Mouse (Mus musculus) kidney, postnatal 4 days (tissue): Measurements from ENCODE around the gene Coro1a.
A peak's percentile ranks its signal among the peaks of the same experiment; 100 is the strongest.
"Not testable (repeated sequence)": the region's sequence is repeated elsewhere in the genome, so short reads cannot be mapped to it uniquely, and the experiment has no call there.

Source experiments
- DNase-seq, 2 experiments: peaks; one replicate each; pipeline ENCODE4 v3.0.0; 2021; ENCODE audit warnings: mixed read lengths in 2 of 2

Gene Coro1a

DNA sequence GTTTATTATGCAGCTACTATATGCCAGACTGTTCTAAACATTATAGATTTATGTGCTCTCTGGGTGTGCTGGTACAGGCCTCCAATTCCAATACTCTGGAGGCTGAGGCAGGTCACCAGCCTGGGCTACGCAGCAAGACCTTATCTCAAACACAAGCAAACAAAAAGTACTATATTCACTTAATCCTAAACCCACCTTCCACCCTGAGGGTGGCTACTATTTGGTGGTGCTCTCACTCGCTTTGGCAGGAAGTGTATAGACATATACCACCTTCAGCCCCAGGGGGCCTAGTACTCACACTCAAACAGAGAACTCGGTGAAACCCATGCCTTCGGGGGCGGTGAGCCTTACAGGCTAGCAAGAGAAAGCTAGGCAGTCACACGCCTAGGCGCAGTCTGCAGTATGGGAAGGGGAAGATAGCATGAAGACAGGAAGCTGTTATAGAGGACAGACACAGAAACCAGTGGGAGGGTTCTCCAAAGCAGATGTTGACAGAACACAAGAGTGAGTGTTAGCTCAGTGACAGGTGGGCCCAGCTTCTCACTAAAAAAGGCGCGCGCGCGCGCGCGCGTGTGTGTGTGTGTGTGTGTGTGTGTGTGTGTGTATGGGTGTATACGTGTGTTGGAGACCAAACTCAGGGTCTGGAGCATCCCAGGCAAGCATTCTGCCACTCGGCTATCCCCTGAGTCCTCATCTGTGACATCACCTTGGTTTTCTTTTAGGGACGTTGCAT lies at the start of gene Coro1a:
Gene Coro1a (minus strand): TSS at position 346 of the 733 bp plus-strand sequence.
- DNase-seq, result no peak

DNA sequence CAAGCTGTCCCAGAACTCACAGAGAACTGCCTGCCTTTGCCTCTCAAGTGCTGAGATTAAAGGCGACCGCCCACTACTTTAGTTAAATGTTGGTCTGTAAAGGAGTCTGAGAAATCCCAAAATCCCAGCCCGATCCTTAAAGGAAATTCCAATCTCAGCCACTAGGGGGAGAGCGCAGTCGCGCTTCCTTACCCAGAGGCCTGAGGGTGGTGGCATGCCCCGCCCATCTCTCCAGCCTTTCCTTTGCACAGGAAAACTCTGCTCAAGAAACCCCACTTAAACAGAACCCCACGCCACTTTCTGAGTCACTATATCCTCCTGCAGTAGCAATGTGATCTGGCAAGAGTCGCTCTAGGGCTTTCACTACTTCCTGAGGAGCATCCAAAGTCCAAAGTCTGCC lies 47.3 kb upstream of the Coro1a start:
- peak; percentile 83 to 91 for DNase-seq

DNA sequence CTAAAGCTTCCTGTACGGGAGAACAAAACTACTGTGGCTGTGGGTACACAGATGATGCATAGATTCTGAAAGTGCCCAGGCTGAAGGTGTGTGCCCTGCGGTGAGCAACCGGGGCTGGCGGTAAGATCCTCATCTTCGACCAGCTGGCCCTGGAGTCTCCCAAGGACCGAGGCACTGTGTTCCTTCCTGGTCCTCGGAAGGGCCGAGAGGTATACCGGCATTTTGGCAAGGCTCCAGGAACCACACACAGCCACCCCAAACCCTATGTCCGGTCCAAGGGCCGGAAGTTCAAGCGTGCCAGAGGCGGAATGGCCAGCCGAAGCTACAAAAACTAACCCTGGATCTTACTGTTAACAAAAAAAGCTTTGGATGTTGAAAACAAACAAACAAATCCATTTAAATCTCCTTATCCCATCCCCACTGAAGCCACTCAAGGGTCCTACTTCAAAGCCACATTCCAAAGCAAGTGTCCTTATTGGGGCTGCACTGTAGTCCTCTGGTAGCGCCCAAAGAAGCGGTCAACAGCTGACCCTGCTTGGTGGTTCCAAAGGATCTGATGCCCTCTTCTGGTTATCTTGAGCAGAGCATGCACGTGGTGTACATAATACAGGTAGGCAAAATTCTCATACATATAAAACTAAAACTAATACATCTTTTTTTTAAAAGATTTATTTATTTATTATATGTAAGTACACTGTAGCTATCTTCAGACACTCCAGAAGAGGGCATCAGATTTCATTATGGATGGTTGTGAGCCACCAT lies 42.2 kb upstream of the Coro1a start:
- DNase-seq, result no peak

DNA sequence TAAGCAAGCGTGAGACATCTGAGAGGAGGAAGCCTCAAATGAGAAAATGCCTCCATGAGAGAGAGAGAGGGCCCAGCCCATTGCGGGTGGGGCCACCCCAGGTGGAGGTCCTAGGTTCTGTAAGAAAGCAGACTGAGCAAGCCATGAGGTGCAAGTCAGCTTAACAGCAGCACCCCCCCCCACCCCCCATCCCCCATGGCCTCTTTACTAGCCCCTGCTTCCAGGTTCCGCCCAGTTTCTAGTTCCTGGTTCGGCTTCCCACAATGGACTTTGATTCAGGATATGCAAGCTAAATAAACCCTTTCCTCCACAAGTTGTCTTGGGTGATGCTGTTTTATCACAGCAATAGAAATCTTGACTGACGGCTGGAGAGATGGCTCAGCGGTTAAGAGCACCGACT lies 41.2 kb upstream of the Coro1a start:
- DNase-seq, result no peak

DNA sequence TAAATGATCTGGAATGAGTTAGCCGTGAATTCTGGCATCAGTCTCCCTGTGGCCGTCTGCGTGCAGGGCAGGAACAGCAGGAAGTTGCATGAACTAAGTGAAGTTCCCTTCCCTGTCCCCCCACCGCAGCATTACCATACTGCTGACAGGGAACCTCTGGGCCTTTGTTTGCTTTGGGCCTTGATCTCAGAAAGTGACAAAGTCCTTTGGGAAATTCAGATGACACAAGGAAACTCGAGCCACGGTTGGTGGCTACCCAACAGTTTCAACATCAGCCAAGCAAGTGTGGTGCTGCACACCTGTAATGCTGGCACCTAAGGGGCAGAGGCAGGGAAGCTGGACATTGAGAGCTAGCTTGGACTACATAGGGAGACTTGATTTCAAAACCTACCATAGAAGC lies 39.2 kb upstream of the Coro1a start:
- peak in 1 of 2 experiments; percentile 18 for DNase-seq

DNA sequence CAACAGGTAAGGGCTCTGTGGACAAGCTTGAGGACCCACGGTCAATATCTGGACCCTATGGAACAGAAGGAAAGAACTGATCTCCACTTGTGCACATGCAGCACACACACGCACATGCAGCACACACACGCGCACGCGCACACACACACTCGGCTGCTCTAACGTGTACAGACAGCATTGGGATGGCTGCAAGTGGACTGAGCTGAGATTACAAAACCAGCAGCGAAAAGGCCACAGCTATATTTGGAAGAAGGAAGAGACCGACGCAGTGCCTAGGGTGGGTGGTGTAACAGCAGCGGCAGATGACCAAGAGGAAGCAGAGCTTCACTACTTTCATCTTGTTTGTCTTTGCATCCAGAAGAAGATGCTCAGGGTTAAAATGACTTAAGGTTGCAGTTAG lies 38.5 kb upstream of the Coro1a start:
- DNase-seq, result no peak

DNA sequence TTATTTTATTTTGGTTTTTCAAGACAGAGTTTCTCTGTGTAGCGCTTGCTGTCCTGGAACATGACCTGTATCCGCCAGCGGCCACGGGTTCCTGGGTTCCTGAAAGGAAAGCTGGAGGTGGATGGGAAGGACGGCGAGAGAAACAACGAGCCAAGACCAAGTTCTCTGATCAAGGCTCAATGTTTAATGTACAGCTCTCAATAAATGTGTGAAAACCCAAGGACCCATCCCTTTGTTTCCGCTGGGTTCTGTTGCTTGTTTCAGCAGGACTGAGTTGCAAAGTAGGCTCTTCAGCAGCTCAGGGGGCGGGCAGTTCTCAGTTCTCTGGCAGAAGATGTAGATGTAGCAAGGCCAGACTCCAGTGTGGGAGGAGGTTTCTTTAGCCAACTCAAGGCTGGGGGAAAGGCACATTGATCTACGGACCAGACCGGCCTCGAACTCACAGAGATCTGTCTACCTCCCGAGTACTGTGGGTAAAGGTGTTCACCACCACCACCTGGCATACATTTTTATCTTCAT lies 34.4 kb upstream of the Coro1a start:
- DNase-seq, result no peak

DNA sequence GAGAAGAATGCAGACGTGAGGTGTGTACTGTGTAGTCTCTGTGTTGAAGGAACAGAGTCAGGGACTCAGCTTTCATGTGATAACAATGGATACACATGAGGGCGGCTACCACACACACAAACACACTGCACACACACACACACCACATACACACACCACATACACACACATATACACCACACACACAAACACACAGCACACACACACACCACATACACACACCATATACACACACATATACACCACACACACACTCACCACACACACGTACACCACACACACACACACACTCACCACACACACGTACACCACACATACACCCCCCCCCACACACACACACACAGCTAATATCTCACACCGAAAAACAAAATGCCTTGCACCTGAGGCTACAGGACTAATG lies 33.9 kb upstream of the Coro1a start:
- DNase-seq, result no peak

DNA sequence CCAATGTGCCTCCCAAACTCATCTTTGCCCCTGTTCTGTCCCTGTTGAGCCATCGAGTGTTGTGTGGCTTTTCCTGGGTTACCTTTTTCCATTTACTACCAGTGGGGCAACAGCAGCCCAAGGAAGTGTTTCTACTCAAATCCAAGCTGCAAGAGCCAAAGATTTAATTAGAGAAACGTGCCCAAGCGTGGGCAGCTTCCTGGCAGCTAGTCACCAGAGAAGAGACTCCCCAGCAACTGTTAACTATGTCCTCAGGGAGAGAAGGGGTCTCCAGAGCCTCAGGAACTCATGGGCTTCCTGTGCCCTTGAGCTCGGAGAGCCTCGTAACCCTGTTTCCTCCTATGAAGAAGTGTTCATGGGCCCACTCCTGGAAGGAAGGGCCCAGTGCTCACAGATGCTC lies 33.4 kb upstream of the Coro1a start:
- DNase-seq, result no peak

DNA sequence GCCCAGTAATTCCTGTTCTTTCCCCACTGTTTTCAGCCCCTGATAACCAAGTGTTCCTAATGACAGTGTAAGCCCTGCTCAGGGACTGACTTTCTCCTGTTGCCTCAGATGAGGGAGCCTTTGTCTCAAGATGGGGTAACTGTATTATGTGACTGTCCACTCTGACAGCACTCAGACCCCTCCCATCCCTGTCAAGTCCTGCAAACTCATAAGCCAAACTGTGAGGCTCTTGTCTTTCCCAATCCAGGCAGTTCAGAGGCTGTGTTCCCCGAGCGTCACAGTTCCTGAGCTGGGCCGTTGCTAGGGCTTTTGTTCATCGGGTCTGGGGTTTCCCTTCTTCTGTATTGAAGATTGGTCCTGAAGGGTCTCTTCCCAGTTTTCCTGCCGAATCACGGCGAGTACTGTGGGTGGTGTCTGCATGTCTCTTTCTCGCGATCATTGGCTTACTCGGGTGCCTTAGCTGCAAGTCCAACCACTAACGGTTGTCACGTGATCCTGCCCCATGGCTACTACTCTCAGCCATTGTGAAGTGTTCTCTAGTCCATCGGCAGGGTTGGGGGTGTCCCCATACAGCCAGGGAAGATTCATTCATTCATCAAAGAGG lies 32.6 kb upstream of the Coro1a start:
- no peak for DNase-seq

DNA sequence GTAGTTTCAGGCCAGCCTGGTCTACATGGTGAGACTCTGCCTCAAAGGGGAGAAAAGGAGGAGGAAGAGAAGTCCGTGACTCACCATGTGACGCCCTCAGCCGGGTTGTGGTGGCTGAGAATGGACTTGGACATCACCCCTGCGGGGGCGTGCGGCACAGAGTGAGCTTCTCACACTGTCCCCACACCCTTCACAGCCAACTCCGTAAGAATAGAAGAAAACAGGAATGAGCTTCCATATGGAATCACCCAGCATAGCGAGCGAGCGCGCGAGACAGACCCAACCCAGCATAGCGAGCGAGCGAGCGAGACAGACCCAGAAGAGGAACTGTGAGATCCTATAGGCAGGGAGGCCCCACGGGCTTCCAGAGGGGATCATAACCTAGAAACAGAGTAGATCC lies 32.0 kb upstream of the Coro1a start:
- no peak for DNase-seq

DNA sequence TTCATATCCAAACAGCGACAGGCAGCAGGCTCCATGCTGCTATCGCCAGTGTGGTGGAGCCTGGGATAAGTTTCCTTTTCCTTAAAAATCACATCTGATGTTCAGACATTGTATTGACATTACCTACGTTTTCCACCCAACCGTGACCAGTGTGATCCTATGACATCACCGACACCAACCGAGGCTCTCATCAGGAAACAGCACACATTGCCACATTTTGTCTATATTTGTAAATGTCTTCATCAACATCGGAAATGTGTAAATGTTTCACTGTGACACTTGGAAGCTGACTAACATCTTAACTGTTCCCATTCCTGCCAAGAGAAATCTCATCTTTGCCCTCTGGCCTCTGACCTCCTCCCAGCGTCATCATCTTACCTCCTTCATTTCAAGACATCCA lies 28.5 kb upstream of the Coro1a start:
- DNase-seq, result no peak

DNA sequence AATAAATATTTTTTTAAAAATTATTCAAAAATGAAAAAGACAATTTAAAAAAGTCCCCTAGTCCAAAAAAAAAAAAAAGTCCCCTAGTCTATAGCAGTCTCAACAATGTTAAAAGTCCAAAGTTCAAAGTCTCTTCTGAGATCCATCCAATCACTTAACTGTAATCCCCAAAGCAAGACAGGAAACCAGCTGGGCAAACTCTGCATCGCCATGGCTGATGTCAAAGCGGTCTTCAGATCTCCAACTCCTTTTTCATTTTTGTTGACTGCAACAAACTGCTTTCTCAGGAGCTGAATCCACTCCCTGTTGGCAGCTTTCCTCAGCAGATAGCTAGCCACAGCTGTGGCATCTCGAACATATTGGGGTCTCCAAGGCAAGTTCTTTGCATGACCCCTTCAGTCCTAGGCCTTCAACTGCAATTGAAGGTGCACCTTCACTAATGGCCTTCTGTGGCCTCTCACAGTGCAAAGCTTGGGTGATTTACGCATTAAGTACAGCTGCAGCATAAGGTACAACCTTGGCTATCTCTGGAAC lies 22.7 kb upstream of the Coro1a start:
- DNase-seq, result not testable (repeated sequence)

DNA sequence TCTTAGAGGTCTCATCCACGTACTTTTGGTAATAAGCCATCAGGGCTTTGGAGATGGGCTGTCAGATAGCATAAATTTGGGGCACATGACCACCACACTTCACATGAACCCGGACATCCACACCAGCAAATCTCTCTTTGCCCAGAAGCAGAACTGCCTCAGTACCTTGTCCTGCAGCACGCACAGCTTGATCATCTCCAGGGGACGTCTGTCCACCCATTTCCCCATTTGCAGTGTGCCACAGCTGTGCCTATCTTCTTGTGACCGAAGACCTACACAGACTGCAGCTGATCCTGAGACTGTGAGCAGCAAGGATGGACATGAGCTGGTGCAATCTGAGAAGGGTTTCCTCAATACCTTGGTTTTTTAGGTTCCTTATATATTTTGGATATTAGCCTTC lies 18.1 kb upstream of the Coro1a start:
- no peak for DNase-seq

DNA sequence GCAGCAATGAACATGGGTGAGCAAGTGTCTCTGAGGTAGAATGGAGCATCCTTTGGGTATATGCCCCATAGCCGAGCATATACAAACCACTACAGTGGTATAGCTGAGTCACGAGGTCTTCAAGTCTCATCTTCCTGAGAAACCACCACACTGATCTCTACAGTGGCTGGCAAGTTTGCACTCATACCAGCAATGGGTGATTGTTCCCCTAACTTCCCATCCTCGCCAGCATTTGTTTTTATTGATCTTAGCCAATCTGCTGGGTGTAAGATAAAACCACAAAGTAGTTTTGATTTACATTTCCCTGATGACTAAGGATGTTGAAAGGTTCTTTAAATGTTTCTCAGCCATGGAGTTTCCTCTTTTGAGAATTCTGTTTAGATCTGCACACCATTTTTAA lies 17.5 kb upstream of the Coro1a start:
- DNase-seq, result no peak

DNA sequence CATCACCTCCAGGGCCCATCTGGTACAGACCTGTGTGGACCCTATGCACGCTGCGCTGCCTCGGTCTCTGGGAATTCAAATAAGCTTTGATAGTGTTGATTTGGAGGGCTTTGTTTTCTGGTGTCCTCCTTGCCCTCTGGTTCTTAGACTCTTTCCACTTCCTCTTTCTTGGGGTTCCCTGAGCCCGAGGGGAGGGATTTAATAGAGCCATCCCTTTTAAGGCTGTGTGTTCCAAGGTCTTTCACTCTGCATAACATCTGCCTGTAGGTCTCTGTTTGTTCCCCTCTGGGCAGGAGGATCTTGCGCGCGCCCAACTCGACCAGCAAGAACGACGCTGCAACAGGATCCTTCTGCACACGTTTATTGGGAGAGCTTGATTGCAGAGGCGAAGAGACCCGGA lies 14.0 kb upstream of the Coro1a start:
- DNase-seq, result no peak

DNA sequence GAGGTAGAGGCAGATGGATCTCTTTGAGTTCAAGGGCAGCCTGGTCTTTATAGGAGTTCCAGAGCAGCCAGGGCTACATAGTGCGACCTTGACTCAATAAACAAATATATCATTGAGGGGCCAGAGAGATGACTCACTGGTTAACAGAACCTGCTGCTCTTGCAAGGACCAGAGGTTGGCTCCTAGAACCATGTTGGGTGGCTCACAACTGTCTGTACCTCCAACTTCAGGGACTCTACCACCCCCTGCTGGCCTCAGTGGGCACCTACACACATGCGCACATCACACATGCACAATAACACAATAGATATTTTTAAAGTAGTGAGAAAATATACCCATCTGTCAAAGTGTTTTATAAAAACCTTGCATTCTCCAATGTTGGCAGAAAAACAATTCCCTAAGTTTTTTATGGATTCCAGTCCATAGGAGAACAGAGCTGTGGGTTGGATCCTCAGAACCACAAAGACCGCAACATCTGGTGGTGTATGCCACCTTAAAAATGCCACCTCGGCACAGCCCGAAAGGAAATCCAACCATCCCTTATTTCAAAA lies 11.3 kb upstream of the Coro1a start:
- no peak for DNase-seq

DNA sequence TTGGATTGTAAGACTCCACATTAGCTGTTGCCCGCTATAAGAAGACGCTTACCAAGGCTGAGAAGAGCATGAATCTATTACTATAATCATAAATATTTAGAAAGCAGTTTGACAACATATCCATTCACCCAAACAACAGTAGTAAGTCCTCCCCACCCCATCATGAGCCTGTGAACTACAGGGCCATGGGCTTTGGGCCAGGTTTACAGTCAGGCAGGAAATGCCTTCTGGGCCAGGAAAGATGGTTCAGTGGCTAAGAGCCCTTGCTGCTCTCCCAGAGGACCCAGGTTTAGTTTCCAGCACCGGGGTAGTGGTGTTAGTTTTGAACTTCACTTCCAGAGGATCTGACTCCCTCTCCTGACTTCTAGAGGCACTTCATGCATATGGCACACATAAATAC lies 10.0 kb upstream of the Coro1a start:
- DNase-seq, result no peak

DNA sequence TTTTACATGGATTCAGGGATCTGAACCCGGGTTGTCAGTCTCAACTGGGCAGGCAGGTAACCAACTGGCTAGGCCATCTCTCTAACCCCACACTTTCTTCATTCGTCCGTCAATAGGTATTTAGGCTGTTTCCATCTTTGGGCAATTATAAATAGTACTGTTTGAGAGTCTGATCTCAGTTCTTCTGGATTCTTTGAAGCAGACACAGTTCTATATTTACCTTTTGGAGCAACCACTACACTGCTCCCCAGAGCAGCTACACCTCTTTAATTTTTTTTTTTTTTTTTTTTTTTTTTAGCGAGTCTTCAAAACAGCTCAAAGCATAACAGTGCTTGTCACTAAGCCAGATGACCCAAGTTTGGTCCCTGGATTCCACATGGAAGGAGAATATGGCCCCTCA lies 8.1 kb upstream of the Coro1a start:
- no peak for DNase-seq

DNA sequence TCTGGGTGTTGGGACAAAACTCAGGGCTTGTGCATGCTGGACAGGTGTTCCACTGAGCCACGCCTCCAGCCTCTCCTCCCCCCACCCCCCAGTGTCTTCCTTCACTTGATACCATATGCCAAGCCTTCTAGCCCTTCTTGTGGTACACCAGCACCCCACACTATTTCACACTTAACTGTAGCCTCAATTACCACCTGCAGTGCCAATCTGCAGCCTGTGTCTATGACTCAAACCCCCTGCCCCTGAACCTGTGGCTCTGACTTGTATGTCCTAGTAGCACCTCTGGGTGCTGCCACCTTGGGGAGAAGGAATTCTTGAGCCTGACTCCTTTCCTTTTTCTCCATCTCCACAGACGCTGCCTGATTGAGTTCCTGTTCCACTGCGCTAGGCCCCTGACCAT lies 4.3 kb upstream of the Coro1a start:
- DNase-seq, result no peak

DNA sequence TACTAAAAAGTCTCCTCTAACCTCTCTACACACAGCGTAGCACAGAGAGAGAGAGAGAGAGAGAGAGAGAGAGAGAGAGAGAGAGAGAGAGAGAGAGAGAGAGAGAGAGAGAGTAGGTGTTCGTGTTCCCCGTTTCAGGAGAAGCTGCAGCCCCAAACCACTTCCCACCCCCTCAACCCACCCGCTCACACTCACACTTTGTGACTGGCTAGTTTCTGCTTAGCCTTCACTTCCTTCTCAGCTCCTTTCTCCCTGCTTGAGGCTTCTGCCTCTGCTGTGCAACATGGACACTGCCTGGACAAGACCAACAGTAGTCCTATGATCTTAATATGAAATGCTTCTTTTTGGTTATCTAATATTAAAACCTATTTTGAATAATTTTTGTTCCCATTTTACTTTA lies 2.7 kb upstream of the Coro1a start:
- no peak for DNase-seq

DNA sequence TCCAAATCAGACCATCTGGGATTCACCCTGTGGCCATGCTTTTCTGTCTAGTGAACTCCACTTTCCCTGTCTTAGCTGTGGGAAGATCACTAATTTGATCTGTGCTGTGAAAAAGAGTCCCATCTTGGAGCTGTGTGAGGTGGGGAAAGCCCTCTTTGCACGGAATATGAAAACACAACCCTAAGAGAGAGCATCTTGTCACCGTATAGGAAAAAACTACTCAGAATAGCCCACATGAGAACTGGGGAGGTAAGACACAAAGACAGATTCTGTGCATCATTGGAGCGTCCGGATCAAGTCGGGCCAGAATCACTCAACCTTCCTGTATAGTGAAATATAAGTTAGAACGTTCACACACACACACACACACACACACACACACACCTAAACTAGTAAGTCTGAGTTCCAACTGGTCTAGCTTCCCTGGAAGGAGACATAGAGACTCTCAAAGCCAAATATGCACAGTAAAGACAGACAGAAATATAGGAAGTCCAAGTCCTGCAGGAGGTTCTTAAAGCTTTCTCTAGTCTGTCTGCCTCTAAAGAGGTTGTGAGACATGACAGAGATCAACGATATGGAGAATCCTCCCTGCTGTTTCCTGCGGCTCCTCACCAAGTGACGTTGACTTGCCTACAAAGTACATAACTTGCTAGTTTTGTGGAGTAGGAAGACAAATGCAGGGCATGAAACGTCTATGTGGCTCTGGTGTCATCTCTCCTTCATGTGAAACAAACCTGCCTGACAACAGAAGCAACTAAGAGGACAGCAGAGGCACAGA lies 777 bp upstream of the Coro1a start:
- DNase-seq, result no peak
